Mouse (Mus musculus) fat pad, adult 2 months (tissue): ENCODE measurements around the gene Eef1a2.
A peak's percentile ranks its signal among the peaks of the same experiment; 100 is the strongest.
"Not testable (repeated sequence)": the region's sequence is repeated elsewhere in the genome, so short reads cannot be mapped to it uniquely, and the experiment has no call there.

Experiments used
- DNase-seq: peaks from one replicate; pipeline ENCODE4 v3.0.0-alpha.2; 2011; ENCODE audit warnings: low read depth, low spot score; ENCODE audit errors: extremely low read depth

The Eef1a2 gene

DNA sequence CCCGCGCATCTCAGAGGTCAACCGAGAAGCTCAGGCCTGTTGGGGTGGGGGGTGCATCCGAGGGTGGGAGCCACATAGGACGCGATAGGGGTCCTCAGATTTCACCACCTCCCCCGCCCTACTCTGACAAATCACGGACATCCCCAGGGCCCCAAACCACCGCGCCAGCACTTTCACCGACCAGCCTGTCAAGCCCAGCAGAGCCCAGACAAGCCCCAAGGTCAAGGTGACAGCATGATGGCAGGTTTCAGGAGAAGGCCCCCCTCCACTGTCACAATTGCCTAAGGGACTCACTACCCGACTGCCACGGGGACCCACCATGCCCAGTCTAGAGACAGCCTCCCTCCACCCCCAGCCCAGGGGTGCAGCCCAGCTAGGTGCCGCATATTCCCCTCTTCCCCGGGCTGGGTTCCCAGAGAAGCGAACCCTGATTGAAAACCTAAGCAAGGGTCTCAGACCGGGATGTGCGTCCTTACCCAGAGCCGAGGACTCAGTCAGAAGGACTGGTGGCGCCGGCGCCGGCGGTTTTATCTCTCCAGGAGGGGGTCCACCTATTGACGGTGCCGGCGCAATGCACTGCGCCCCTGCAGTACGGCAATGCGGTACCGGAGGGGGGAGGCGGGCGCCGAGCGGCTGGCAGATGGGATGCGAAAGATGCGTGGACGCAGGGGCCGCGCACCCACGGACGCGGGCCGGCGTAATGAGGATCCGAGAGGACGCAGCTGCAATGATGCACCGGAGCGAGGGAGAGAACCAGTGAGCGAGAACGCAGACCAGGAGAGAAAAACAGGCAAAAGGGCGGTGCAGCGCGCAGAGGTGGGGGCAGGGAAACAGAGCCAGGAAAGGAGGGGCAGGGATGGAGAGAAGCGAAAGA is at the start of gene Eef1a2:
Gene Eef1a2, minus strand, starts transcription at position 767 of the 874 bp plus-strand sequence.
- DNase-seq = no peak

DNA sequence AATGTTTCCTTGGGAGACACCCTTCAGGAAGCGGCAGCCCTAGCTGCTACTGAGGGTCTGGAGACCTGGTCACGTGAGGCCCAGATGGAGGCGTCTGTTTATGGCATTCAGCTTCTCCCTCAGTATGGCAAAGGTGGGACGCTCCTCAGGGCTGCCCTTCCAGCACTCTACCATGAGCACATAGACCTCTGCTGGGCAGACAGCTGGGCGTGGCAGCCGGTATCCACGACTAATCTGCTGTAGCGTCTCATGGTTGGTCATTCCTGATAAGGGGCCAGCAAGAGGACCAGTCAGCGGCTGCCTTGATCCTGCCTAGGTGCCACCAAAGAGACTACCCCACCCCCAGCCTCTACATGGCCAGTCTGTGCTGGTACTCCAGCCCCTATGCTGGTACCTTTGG is 49.3 kb upstream of the Eef1a2 start:
- DNase-seq = no peak

DNA sequence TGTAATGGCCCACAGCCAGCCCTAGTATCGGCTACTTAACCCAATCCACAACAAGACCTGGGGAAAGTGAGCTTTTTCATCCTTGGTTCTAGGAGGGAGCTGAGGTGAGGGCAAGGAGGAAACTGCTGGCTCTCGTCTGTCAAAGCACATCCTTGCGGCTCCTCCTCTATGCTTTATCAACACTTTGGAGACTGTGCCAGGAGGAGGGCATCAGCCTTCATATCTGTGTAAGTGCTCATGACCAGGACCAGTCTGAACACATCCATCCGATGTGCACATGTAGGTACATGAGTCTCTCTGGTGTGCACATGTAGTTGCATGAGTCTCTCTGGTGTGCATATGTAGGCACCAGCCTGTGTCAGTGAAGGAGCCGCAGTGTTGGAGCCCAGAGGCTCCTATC is 48.9 kb upstream of the Eef1a2 start:
- DNase-seq = no peak

DNA sequence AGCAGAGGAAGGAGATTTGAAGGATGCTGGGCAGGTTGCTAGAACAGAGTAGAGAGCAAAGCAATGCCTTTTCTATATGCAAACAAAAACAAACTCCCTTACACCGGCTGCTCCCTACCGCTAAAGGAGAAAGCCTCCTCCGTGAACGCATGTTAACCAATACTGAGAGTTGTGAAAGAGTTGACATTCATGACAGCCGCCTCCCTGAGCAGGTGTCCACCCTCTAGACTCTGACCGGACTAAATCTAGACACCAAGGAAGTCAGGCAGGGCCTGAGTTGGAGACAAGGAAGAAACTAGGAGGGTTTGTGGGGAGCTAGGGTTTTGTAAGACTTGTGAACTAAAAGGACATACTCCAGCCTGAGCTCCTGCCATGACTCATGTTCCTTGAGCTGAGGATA is 46.1 kb upstream of the Eef1a2 start:
- DNase-seq = no peak

DNA sequence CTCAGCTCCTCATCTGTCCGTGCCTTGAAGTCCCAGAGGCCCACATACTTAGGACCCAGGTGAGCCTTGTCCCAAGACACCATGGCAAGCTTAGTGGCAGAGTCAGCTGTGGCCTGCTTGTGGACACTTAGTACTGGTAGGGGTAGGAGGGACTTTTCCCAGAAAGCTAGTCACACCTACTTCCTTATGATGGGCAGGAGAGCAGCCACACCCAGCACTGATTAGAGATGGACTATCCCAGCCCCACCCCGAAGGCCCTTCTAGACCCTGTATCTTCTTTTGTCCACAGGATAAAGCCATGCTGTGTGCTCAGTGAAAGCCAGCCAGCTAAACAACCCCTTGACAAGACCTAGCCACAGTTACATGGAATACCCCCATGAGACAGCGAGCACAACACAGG is 45.6 kb upstream of the Eef1a2 start, which contains the start of gene Ptk6:
Gene Ptk6, minus strand, starts transcription at position 368 of the 400 bp plus-strand sequence.
- DNase-seq = no peak

DNA sequence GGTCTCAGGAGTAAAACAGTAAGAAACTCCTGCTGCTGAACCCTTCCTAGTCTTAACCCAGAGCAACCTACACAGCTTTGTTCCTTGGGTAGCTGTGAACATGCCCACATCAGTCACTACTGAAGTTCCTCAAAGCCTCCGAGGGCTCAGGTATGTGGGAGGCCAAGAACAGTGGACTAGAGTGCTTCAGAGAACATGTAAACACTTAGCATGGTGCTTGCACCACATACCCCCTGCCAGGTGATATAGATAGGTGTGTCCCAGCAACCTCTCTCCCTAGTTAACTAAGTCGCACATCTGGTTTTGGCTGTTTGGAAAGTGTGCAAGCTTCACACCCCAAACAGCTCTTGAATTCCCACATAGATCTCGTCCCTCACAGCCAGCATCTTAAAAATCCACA is 44.8 kb upstream of the Eef1a2 start:
- DNase-seq = no peak

DNA sequence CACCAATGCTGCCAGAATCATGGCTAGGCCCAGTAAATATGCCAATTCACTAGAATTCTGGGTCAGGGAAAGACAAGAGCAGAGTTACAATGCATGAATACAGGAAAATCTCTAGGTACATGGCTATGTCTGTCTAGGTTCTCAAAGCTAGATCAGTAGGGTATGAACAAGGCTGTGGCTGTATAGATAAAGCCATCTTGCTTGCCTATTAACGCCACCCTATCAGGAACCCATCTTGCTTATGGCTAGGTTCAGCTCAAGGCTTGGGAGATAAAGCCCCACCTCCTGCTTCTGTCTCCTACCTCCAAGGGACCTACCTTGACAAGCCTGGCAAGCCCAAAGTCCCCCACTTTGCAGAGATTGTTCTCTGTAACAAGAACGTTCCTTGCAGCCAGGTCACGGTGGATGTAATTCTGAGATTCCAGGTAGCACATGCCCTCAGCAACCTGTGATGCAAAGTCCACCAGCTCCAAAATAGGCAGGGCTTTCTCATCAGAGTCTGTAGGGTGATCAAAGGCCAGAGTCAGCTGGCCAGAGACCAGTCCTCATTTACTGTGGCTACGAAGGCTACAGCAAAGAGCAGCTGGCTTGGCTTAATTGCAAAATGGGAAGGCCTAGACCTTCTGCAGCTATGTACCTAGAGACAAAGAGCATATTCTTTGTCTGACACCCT is 40.0 kb upstream of the Eef1a2 start:
- DNase-seq = no peak

DNA sequence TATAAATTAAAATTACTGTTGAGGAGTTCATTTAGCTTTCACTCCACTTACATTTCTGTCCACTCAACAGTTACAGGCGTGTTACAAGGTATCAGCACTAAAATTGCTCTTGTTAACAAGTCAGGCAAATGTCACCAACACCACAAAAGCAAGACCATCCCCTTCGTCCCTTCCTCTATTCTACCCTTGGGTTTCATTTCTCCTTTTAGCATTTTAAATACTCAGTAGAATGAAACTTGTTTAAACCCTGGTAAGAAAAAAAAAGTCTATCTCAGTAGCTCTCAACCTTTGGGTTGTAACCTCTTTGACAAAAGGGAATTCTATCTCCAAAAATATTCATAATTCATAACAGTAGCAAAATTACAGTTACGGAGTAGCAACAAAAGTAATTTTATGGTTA is 36.2 kb upstream of the Eef1a2 start:
- no peak for DNase-seq

DNA sequence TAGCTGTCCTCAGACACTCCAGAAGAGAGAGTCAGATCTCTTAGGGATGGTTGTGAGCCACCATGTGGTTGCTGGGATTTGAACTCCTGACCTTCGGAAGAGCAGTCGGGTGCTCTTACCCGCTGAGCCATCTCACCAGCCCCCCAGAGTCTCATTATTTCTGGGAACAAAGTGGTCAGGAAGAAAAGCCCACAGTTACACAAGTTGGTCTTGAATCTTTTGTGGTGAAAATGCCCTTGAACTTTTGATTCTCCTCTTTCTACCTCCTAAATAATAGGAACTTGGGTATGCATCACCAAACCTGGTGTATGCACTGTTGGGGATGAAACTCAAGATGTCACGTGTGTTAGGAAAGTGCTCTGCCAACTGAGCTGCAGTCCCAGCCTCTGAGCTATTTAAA is 35.1 kb upstream of the Eef1a2 start:
- DNase-seq = no peak

DNA sequence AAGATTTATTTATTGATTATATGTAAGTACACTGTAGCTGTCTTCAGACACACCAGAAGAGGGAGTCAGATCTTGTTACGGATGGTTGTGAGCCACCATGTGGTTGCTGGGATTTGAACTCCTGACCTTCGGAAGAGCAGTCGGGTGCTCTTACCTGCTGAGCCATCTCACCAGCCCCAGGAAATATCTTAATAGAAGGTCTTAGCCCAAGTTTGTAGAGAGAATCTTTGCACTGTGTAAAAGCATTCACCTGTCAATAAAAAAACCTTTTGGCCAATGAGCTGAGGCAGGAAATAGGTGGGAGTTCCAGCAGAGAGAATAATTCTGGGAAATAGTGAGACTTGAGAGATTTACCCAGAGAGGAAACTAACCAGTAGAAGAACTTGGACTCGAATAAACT is 34.6 kb upstream of the Eef1a2 start:
- not testable (repeated sequence) for DNase-seq

DNA sequence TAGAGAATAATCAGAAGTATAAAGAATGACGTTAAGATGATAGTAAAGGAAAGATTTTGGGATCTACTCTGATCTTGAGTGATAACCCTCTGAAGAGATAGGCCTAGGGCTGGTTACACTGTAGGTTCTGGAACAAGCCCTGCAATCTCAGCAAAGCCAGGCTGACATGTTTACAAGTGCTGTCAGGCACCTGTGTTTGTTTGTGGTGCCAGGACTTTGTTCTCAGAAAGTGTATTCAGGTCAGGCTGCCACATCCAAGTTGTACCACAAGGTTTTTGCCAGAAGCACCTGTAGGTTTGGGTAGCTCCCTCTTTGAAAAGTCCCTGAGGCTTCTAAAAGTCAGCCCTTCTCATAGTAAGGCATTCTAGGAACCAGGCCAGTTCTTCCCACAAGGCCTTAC is 32.5 kb upstream of the Eef1a2 start:
- DNase-seq = peak; percentile 19

DNA sequence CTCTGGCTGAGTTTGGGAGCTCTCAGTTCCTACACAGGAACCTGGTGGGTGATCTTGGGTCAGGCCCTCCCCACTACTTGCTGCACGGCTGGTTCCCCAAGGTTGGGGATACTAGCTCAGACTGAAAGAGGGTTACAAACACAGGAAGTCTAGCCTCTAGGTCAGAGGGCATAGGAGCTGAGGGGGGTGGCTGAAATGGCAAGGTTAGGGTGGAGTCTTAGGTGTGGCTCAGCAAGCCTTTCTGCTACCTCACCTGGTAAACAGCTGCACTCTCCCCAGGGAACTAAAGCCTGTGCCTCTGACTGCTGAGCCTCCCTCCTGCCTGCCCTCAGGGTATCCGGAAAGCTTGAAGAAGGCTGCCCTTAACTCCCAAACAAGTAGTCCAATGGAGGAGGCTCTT is 31.9 kb upstream of the Eef1a2 start:
- no peak for DNase-seq

DNA sequence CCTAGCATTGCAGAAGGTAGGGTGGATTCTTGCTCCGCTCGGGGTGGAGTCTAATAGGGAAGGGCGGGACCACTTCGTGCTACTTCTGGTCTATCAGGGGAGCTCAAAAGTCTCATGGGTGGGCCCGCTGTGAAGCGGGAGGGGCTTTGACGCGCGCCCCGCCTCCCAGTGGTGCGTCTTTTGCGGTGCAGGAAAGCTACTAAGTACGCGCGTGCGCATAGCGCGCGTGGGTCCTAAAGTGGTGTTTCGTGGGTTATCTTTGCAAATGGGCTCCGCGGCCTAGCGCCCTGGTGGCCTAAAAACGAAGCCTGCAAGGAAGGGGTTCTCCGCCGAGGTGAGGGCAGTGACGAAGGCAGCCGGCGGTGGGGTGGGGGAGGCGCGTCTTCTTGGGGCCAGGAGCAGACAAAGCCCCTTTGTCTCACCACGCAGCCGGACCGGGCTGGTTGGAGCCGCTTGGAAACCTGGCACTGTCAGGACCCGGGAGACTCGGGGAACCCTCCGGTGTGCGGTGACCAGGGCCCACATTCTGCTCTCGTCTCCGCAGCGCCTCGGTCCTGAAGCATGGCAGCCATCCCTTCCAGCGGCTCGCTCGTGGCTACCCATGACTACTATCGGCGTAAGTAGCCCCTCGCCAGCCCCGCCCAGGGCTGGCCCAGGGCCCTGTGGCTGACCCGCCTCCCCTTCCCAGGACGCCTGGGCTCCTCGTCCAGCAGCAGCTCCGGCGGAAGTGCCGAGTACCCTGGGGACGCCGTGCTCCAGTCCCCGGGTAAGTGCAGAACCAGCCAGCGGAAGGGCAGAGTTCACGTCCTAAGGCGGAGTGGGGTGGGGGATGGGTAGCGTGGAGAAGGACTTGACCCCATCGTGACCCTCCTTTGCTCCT is 30.5 kb upstream of the Eef1a2 start, which contains the start of gene Ppdpf:
Gene Ppdpf, plus strand, starts transcription at position 127 of the 880 bp plus-strand sequence.
- DNase-seq = peak; percentile 47

DNA sequence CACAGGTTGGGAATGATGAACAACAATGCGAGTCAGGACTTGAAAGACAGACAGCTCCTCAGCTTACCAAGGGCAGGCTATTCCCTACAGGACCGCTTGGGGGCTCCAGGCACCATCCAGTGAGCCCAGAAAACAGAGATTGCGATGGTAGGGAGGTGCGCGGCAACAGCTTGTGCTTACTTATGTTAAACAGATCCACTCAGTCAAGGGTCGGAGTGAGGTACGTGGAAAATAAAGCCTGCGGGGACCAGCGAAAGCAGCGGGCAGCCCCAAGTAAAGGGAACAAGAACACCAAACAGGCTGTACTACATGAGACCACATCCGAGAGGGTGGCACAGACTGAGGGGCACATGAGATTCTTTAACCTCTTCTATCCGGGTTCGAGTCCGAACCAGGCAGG is 29.8 kb upstream of the Eef1a2 start:
- peak; percentile 25 for DNase-seq

DNA sequence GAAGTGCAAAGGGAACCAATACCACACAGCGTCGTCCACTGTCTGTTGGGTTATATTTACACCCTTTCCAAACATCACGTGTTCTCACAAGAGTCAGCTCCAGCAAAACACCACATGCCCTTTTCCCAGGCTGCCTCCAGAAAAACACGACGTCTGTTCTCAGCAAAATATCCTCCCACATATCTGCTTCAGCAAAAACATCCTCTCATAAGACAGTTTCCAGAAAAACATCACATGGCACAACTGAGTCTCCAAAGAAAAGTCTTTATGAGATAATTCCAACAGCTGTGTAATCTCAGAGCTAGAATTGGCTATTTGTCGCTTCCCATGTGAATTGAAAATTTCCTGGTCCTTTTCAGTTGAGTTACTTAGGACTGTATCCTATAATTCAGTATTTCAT is 24.1 kb upstream of the Eef1a2 start:
- DNase-seq = no peak

DNA sequence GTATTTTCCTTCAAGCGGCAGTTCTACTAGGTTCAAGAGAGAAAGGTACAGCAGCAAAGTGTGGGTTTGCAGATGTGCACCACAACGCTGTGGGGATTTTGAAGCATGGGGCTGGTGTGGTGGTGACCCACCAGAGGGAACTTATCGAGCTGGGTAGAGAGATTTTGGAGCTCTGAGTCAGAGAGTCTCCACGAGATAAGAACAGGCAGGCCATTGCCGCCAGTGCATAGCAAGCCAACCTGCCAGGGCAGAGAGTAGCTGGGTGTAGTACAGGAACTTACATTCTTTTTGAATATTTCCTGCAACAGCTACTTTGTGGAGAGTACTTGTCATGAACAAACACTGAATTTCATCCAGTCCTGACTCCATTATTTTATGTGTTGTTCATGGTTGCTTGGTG is 21.7 kb upstream of the Eef1a2 start:
- no peak for DNase-seq

DNA sequence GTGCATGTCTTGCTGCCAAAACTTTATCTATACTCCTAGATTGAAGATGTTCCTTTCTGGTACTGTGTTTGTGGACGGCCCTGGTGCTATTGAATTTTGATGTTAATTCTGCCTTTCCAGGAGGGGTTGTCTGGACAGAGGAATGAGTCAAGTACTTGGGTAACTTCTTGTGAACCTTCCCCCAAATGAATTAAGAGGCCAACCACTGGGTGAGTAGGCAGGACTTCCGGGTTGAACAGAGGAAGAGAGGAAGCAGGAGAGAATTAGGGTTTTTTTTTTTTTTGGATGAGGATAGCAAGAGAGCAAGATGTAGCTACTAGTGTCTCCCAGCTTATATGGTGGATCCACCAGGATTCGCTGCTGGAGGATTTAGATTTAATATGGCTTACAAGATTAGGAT is 21.2 kb upstream of the Eef1a2 start:
- DNase-seq = no peak

DNA sequence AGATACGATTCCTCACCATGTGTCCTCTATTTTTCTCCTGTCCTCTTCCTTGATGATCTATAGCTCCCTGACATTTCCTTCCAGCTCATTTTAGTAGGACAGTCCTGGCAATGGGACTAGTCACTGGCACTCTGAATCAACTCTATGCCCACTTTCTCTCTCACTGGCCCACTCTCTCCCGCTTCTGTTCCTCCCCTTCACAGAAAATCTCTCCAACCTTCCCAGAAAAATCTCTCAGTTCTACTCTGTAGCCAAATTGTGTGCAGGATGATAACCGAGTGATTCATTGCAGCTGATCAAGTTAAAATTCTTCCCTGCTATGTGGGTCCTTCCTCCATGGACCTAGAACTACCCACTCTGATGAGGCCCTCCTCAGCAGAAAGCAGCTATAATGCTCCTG is 17.8 kb upstream of the Eef1a2 start:
- DNase-seq = no peak

DNA sequence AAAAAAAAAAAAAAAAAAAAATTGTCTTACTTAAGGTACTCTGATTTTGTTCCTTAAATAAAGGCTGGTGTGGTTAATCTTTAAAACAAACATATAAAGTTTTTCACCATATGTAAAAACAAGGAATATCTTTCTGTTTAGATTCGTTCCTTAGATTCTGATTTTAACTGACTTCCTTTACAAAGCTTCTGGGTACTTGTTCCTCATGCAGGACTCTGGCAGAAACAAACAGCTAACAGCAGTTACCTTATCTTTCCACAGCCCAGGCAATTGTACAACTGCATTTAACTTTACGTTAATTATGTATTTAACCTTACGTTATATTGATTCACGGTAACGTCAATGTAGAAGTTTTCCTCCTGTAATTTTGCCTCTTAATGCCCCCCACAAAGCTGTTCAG is 9.7 kb upstream of the Eef1a2 start:
- no peak for DNase-seq

DNA sequence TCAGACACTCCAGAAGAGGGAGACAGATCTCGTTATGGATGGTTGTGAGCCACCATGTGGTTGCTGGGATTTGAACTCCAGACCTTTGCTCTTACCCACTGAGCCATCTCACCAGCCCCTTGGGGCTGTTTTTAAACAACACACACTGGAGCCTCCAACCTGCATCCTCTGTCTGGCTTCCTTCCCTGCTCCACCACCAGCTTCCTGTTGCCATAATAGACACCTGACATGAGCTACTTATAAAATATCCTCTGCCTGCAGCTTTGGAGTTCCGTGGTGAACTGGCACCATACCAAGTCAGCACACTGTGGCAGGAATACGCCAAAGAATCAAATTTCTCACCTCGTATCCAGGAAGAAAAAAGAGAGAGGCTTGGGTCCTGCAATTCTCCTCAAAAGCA is 4.0 kb upstream of the Eef1a2 start:
- DNase-seq = no peak

DNA sequence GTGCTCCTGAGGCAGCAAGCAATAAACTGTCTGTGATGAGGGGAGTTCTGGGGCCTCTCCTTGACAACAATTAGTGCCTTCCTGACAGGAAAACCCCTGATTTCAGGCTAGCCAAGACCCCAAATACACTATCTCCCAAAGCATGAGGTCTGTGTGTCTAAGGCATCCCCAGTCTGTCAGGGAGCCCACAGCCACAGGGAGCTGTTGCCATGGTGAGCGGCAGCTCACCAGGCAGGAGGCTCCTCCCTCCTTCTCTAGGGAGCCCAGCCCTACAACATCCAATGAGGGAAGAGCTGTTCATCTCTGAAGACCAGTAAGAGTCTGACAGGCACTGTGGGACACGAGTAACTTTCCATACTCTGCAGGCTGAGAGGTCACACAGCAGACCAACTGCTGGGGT is 3.0 kb upstream of the Eef1a2 start:
- DNase-seq = no peak
